Mouse (Mus musculus) G1E (cell line): Measurements from ENCODE around the gene Ksr1.

Experiments used
- CTCF ChIP-seq: IDR thresholded peaks from 2 replicates; pipeline ENCODE4 v1.5.1; 2012; ENCODE audit warnings: low read depth, low read length, inconsistent platforms, mixed read lengths
- GATA1 ChIP-seq: IDR thresholded peaks from 2 replicates; pipeline ENCODE4 v1.6.1; 2012; ENCODE audit warnings: borderline replicate concordance, low read length, inconsistent platforms, mixed read lengths
- POLR2AphosphoS5 ChIP-seq: IDR thresholded peaks from 2 replicates; pipeline ENCODE4 v1.6.1; 2012; ENCODE audit warnings: low read depth, low read length, inconsistent platforms; ENCODE audit not compliant: insufficient replicate concordance

DNA sequence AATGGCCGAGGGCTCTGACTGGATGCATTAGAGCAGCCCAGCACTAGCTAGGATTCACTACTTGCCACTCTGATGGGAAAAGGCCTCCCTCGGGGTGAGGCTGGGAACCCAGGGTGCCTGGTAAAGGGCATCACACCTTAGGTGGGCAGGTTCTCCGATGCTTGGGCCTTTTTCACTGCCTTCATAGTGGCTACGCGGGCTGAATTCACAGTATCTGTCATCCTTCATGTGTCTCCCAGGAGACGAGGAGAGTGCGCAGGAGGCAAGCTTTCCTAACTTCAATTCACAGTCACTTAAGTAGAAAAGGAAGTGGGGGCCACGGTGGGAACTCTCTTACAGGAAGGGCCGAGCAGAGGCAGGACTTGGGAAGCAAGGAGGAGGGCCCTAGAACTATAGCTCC, 132.4 kb downstream of the Ksr1 start:
- TF ChIP-seq CTCF (no peak), POLR2AphosphoS5 (no peak), GATA1 (no peak)
